Mouse (Mus musculus) retina, adult 2 months (tissue): ENCODE measurements at regions not wholly inside any gene's neighbourhood (a gene's known extent, or its start where the extent isn't known, plus 50 kb on each side); places are given as distances from the start of the nearest gene placed in this dataset.

Experiments
- DNase-seq: peaks from one replicate; pipeline ENCODE4 v3.0.0-alpha.2; 2012; ENCODE audit warnings: low read depth, low spot score

- no peak for DNase-seq
Observed at GRCm38 (mm10) chr5:45925879-45926410, 68.5 kb upstream of the Lcorl start.

DNA sequence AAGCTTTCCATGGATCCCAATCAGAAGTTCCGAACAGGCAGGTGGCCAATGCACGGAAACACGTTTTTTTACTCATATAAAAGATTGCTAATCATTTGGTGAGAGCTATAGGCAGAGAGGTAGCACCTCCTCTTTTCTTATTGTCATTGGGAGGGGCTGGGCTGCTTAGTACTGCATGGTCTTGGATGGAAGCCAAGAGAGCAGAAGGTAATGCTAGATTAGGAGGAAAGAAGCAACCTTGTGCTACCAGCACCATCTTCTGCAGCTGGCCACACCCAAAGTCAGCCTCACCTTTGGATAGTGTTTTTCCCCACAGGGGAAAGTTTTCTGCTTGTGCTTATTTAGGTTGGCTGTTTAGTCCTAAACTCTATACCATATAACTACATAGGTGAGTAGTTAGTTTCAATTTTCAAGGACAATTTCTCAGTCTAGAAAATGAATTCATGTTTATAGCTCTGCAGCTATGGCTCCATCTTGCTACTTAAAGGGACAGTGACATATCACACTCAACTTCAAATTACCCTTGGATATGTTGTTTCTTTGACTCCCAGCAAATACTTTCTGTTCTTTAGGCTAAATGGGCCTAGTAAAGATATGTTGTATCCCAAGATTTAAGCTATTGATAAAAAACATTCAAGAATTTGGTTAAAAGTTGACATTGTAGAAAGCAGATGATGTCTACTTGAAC lies 66.6 kb upstream of the Lcorl start:
- no peak for DNase-seq
